Mouse (Mus musculus) E14TG2a.4 (cell line): ENCODE data around the gene Nkx3-2.

Experiments used
- CTCF ChIP-seq: conservative IDR thresholded peaks from 2 replicates; pipeline ENCODE4 v1.5.1; 2014; ENCODE audit warnings: low read length
- POU5F1 ChIP-seq: IDR thresholded peaks from 2 replicates; pipeline ENCODE4 v1.6.1; 2014; ENCODE audit warnings: low read length, borderline replicate concordance

- no peak for TF ChIP-seq CTCF
- no peak for TF ChIP-seq POU5F1
These were observed 40.8 kb upstream of the Nkx3-2 start for GRCm38 (mm10) chr5:41805085-41805484.
